Mouse (Mus musculus): ENCODE data around the gene 2300009A05Rik.

The 2300009A05Rik gene

GRCm38 (mm10) chr9:63398611-63399462, at the start of gene 2300009A05Rik:
Gene 2300009A05Rik (minus strand): TSS chr9:63399246.
- DNase-seq (ENCODE audit: low read depth, low spot score) = peak; percentile 88

- no peak for DNase-seq (ENCODE audit: low read depth, low spot score)
Observed at GRCm38 (mm10) chr9:63443695-63444094, 44.6 kb upstream of the 2300009A05Rik start.

- DNase-seq (ENCODE audit: low read depth, low spot score) = no peak
Observed at GRCm38 (mm10) chr9:63430652-63431051, 31.6 kb upstream of the 2300009A05Rik start.

- DNase-seq (ENCODE audit: low read depth, low spot score) = no peak
Observed at GRCm38 (mm10) chr9:63421096-63421736, 22.2 kb upstream of the 2300009A05Rik start.

GRCm38 (mm10) chr9:63420396-63420795, 21.4 kb upstream of the 2300009A05Rik start:
- no peak for DNase-seq (ENCODE audit: low read depth, low spot score)

GRCm38 (mm10) chr9:63400176-63400575, 1.1 kb upstream of the 2300009A05Rik start:
- DNase-seq (ENCODE audit: low read depth, low spot score) = peak; percentile 69

GRCm38 (mm10) chr9:63399463-63399815, 393 bp upstream of the 2300009A05Rik start:
- DNase-seq (ENCODE audit: low read depth, low spot score) = no peak

GRCm38 (mm10) chr9:63395612-63396011, 3.4 kb downstream of the 2300009A05Rik start:
- no peak for DNase-seq (ENCODE audit: low read depth, low spot score)

GRCm38 (mm10) chr9:63391307-63391706, 7.7 kb downstream of the 2300009A05Rik start:
- no peak for DNase-seq (ENCODE audit: low read depth, low spot score)

GRCm38 (mm10) chr9:63382761-63383160, 16.3 kb downstream of the 2300009A05Rik start:
- no peak for DNase-seq (ENCODE audit: low read depth, low spot score)

GRCm38 (mm10) chr9:63380326-63380725, 18.7 kb downstream of the 2300009A05Rik start:
- no peak for DNase-seq (ENCODE audit: low read depth, low spot score)

- DNase-seq (ENCODE audit: low read depth, low spot score) = peak; percentile 39
Observed at GRCm38 (mm10) chr9:63378174-63378573, 20.9 kb downstream of the 2300009A05Rik start.

GRCm38 (mm10) chr9:63377270-63378142, 21.5 kb downstream of the 2300009A05Rik start, which contains the start of gene Map2k5:
Gene Map2k5 (minus strand): TSS chr9:63377902.
- DNase-seq (ENCODE audit: low read depth, low spot score) = peak; percentile 89

GRCm38 (mm10) chr9:63373315-63373714, 25.7 kb downstream of the 2300009A05Rik start:
- DNase-seq (ENCODE audit: low read depth, low spot score) = no peak

GRCm38 (mm10) chr9:63372541-63372940, 26.5 kb downstream of the 2300009A05Rik start:
- no peak for DNase-seq (ENCODE audit: low read depth, low spot score)

- DNase-seq (ENCODE audit: low read depth, low spot score) = peak; percentile 17
Observed at GRCm38 (mm10) chr9:63360410-63360809, 38.6 kb downstream of the 2300009A05Rik start.

GRCm38 (mm10) chr9:63359016-63359415, 40.0 kb downstream of the 2300009A05Rik start:
- no peak for DNase-seq (ENCODE audit: low read depth, low spot score)

- no peak for DNase-seq (ENCODE audit: low read depth, low spot score)
Observed at GRCm38 (mm10) chr9:63356721-63357120, 42.3 kb downstream of the 2300009A05Rik start.

GRCm38 (mm10) chr9:63356278-63356677, 42.8 kb downstream of the 2300009A05Rik start:
- DNase-seq (ENCODE audit: low read depth, low spot score) = no peak

GRCm38 (mm10) chr9:63354168-63354567, 44.9 kb downstream of the 2300009A05Rik start:
- peak; percentile 80 for DNase-seq (ENCODE audit: low read depth, low spot score)

GRCm38 (mm10) chr9:63350030-63350429, 49.0 kb downstream of the 2300009A05Rik start:
- DNase-seq (ENCODE audit: low read depth, low spot score) = no peak

- peak; percentile 51 for DNase-seq (ENCODE audit: low read depth, low spot score)
Observed at GRCm38 (mm10) chr9:63349241-63349640, 49.8 kb downstream of the 2300009A05Rik start.

All from 3T3-L1 (cell line).